12 mouse cellular contexts compared by ENCODE assay signal in genomic region chr15:79822265-79823199, GRCm38 (mm10). TPM values are rescaled to one million over a fixed set of nuclear protein-coding genes. Genes with fewer than 3 reads are reported as not detected.
DNase-seq lines count a peak whose midpoint lies in the region; ATAC-seq and TF ChIP-seq lines count a peak whose summit lies in the region.
"Had no signal": no experiment of that assay in that cellular context is flagged by ENCODE, and none has a peak within 500 bp of the region (broad histone marks: within the 10 kb centered on the region; RNA-seq: fewer than 3 reads in every experiment).

No protein-coding gene starts in this region.

- H3K27ac ChIP-seq in liver, embryonic 13.5 days = no peak overlapping the region
- no peak overlapping the region for H3K27ac ChIP-seq in liver, embryonic 12.5 days
- no peak overlapping the region for H3K27ac ChIP-seq in cerebellum, adult 2 months (ENCODE audit: insufficient read depth, low read length)
- H3K27ac ChIP-seq: macrophage had no signal

- no peak overlapping the region for H3K4me3 ChIP-seq in liver, embryonic 13.5 days (replicated peaks)
- H3K4me3 ChIP-seq in liver, embryonic 12.5 days = no peak overlapping the region
- no peak overlapping the region for H3K4me3 ChIP-seq in cerebellum, adult 2 months (replicated peaks; ENCODE audit: insufficient read depth, low read depth, low read length)

- no peak for ATAC-seq in cerebellum, adult (ENCODE audit: insufficient number of reproducible peaks, low FRiP score, low TSS enrichment)
- peak; percentile 39; the same call in 1 of the 2 replicates for ATAC-seq in liver, embryonic 13.5 days (ENCODE audit: low read depth)
- ATAC-seq in liver, embryonic 12.5 days = no peak
- peak; percentile 81 for ATAC-seq in megakaryocyte progenitor cell, adult 5-6 weeks (replicated peaks; ENCODE audit: poor library complexity)

- TF ChIP-seq POLR2A in cerebellum, adult 2 months (IDR thresholded peaks at IDR 0.05; ENCODE audit: borderline replicate concordance, insufficient read depth, low read length) = 0 out of 2 replicates have a peak, but pooled peaks have one; percentile 7

- peak; percentile 51 for DNase-seq in cerebellum, adult 11-12 months
- DNase-seq in liver, embryonic 13.5 days = no peak
- no peak for DNase-seq in cerebellum, adult 2 months
- DNase-seq in kidney, postnatal 25 days = no peak
- DNase-seq in layer of hippocampus, postnatal 36 days = no peak
- DNase-seq: heart, postnatal 36 days had no signal

- peaks cover 5% of the 10 kb centered on the region; the same call in 1 of the 2 replicates for H3K9me3 ChIP-seq in liver, embryonic 13.5 days (replicated peaks)
- no peaks in the 10 kb centered on the region for H3K9me3 ChIP-seq in liver, embryonic 12.5 days (replicated peaks)

- WGBS in liver, embryonic 13.5 days (ENCODE audit: insufficient replicate concordance) = 51% methylated on average over 13 of the region's 13 CpGs
- WGBS in liver, embryonic 12.5 days (ENCODE audit: insufficient replicate concordance) = 57% methylated on average over 13 of the region's 13 CpGs
- 24% methylated on average over 13 of the region's 13 CpGs for WGBS in cerebellum, adult 2 months

- H3K4me1 ChIP-seq in liver, embryonic 13.5 days (replicated peaks) = peaks cover 22% of the 10 kb centered on the region
- H3K4me1 ChIP-seq in liver, embryonic 12.5 days = peaks cover 29% of the 10 kb centered on the region
- peaks cover 41% of the 10 kb centered on the region for H3K4me1 ChIP-seq in cerebellum, adult 2 months (ENCODE audit: control insufficient read depth, insufficient read depth, low read length)

- H3K9ac ChIP-seq in liver, embryonic 13.5 days = no peak overlapping the region
- H3K9ac ChIP-seq in liver, embryonic 12.5 days = no peak overlapping the region

- no peak for TF ChIP-seq CTCF in cerebellum, adult 2 months (IDR thresholded peaks at IDR 0.05; ENCODE audit: borderline replicate concordance, insufficient read depth, low read depth, low read length)

- H3K27me3 ChIP-seq in liver, embryonic 13.5 days = no peaks in the 10 kb centered on the region
- H3K27me3 ChIP-seq in liver, embryonic 12.5 days (replicated peaks) = no peaks in the 10 kb centered on the region
- H3K27me3 ChIP-seq in cerebellum, adult 2 months (ENCODE audit: control insufficient read depth, insufficient read depth, low read length) = no peaks in the 10 kb centered on the region

- H3K36me3 ChIP-seq in liver, embryonic 13.5 days = 0 out of 2 replicates have a peak, but pooled peaks cover 5% of the 10 kb centered on the region
- peaks cover 23% of the 10 kb centered on the region for H3K36me3 ChIP-seq in liver, embryonic 12.5 days

- no peak overlapping the region for H3K4me2 ChIP-seq in liver, embryonic 13.5 days
- no peak overlapping the region for H3K4me2 ChIP-seq in liver, embryonic 12.5 days

RNA-seq across cellular contexts. Expression of gene Npcd, which starts 11.5 kb away (rescaled TPM):
- not detected in 2 replicates for polyA plus RNA-seq in liver, embryonic 13.5 days (2015; fragmentation: Nextera tagmentation; extraction: Ambion mirVana)
- polyA plus RNA-seq in liver, embryonic 12.5 days (2016; fragmentation: Nextera tagmentation; extraction: Ambion mirVana) = not detected in 2 replicates
- 1.7 and 4.1 TPM in 2 replicates for polyA plus RNA-seq in cerebellum, adult 2 months (2012; rRNA removed)
- total RNA-seq in megakaryocyte progenitor cell, adult 5-6 weeks (2015) = 0.51 TPM in 1 of 2 replicates, not detected in the other
- 0.34 TPM in 1 of 2 replicates, not detected in the other for total RNA-seq in megakaryocyte progenitor cell, adult 5-6 weeks (2017)
- 10 to 100 TPM in 1 of 2 experiments, 1 to 10 TPM in 1; 5.8 to 10.8 TPM for total RNA-seq in layer of hippocampus, postnatal 36 days (2021)
- total RNA-seq: neutrophil, adult 5-6 weeks had no signal
- polyA plus RNA-seq: macrophage; testis, adult 2 months had no signal

RNA-seq across cellular contexts. Expression of gene Cbx6, which starts 12.0 kb away (rescaled TPM):
- polyA plus RNA-seq in liver, embryonic 13.5 days (2015; fragmentation: Nextera tagmentation; extraction: Ambion mirVana) = 9.7 and 10.2 TPM in 2 replicates
- polyA plus RNA-seq in liver, embryonic 12.5 days (2016; fragmentation: Nextera tagmentation; extraction: Ambion mirVana) = 11.2 and 11.7 TPM in 2 replicates
- polyA plus RNA-seq in cerebellum, adult 2 months (2012; rRNA removed) = 183 TPM in 2 replicates
- total RNA-seq in megakaryocyte progenitor cell, adult 5-6 weeks (2015) = 5.9 and 6.1 TPM in 2 replicates
- 7.5 and 11.5 TPM in 2 replicates for total RNA-seq in megakaryocyte progenitor cell, adult 5-6 weeks (2017)
- 100 to 1,000 TPM; 335 to 366 TPM for total RNA-seq in layer of hippocampus, postnatal 36 days (2021)

RNA-seq across cellular contexts. Expression of gene Nptxr, which starts 18.0 kb away (rescaled TPM):
- 0.12 and 0.13 TPM in 2 replicates for polyA plus RNA-seq in liver, embryonic 13.5 days (2015; fragmentation: Nextera tagmentation; extraction: Ambion mirVana)
- 0.24 and 0.31 TPM in 2 replicates for polyA plus RNA-seq in liver, embryonic 12.5 days (2016; fragmentation: Nextera tagmentation; extraction: Ambion mirVana)
- polyA plus RNA-seq in cerebellum, adult 2 months (2012; rRNA removed) = 88.0 and 100 TPM in 2 replicates
- total RNA-seq in megakaryocyte progenitor cell, adult 5-6 weeks (2015) = 0.15 and 0.20 TPM in 2 replicates
- total RNA-seq in megakaryocyte progenitor cell, adult 5-6 weeks (2017) = 0.14 and 0.17 TPM in 2 replicates
- total RNA-seq in layer of hippocampus, postnatal 36 days (2021) = 100 to 1,000 TPM; 729 to 800 TPM

RNA-seq across cellular contexts. Expression of gene Dnal4, which starts 44.9 kb away (rescaled TPM):
- polyA plus RNA-seq in liver, embryonic 13.5 days (2015; fragmentation: Nextera tagmentation; extraction: Ambion mirVana) = 9.1 and 10.5 TPM in 2 replicates
- polyA plus RNA-seq in liver, embryonic 12.5 days (2016; fragmentation: Nextera tagmentation; extraction: Ambion mirVana) = 13.5 and 14.0 TPM in 2 replicates
- 55.1 and 56.7 TPM in 2 replicates for polyA plus RNA-seq in cerebellum, adult 2 months (2012; rRNA removed)
- 15.9 and 16.2 TPM in 2 replicates for total RNA-seq in megakaryocyte progenitor cell, adult 5-6 weeks (2015)
- total RNA-seq in megakaryocyte progenitor cell, adult 5-6 weeks (2017) = 12.2 and 12.5 TPM in 2 replicates
- 10 to 100 TPM; 52.4 to 53.3 TPM for total RNA-seq in layer of hippocampus, postnatal 36 days (2021)

Comparison
In these comparisons a context has a peak if more than half of its experiments do, and no peak if none do; other contexts are left out.
1. ATAC-seq: peak in liver, embryonic 13.5 days (single experiment) and megakaryocyte progenitor cell, adult 5-6 weeks (single experiment); none in cerebellum, adult (single experiment) and liver, embryonic 12.5 days (single experiment).
2. RNA of gene Cbx6, which starts 12.0 kb away (polyA plus RNA-seq): 183 TPM in cerebellum, adult 2 months; 11.2 to 11.7 TPM in liver, embryonic 12.5 days and 9.7 to 10.2 TPM in liver, embryonic 13.5 days; every median in the first group is over 10 times any median in the second.
3. RNA of gene Nptxr, which starts 18.0 kb away (polyA plus RNA-seq): 88.0 to 100 TPM in cerebellum, adult 2 months; 0.24 to 0.31 TPM in liver, embryonic 12.5 days and 0.12 to 0.13 TPM in liver, embryonic 13.5 days; every median in the first group is over 10 times any median in the second.